In genomic region chr8:95488698-95489332, GRCm38 (mm10) we compare ENCODE assay signal across 8 mouse cellular contexts. TPM values are rescaled to one million over a fixed set of nuclear protein-coding genes. Genes with fewer than 3 reads are reported as not detected.
A peak's percentile ranks its signal among the peaks of the same experiment; 100 is the strongest.
DNase-seq lines count a peak whose midpoint lies in the region; ATAC-seq and TF ChIP-seq lines count a peak whose summit lies in the region.

No protein-coding gene starts in this region.

- H3K4me1 ChIP-seq in erythroblast, embryonic 14.5 days (ENCODE audit: control insufficient read depth): peaks cover 23% of the 10 kb centered on the region
- peaks cover 21% of the 10 kb centered on the region for H3K4me1 ChIP-seq in heart, embryonic 13.5 days
- no peaks in the 10 kb centered on the region; the same call in 1 of the 2 replicates for H3K4me1 ChIP-seq in kidney, postnatal 0 days (replicated peaks; ENCODE audit: insufficient read depth, low read length)
- peaks cover 22% of the 10 kb centered on the region for H3K4me1 ChIP-seq in liver, embryonic 13.5 days (replicated peaks)
- H3K4me1 ChIP-seq in stomach, embryonic 14.5 days (ENCODE audit: control insufficient read depth, insufficient read depth, low read length): peaks cover 8% of the 10 kb centered on the region

- no peaks in the 10 kb centered on the region for H3K27me3 ChIP-seq in erythroblast, embryonic 14.5 days (ENCODE audit: control insufficient read depth)
- no peaks in the 10 kb centered on the region for H3K27me3 ChIP-seq in heart, embryonic 13.5 days (replicated peaks)
- H3K27me3 ChIP-seq in kidney, postnatal 0 days (ENCODE audit: insufficient read depth, low read length): no peaks in the 10 kb centered on the region
- H3K27me3 ChIP-seq in liver, embryonic 13.5 days: peaks cover 7% of the 10 kb centered on the region; the same call in 1 of the 2 replicates
- no peaks in the 10 kb centered on the region for H3K27me3 ChIP-seq in stomach, embryonic 14.5 days (ENCODE audit: control insufficient read depth, insufficient read depth, low read length)

- DNase-seq in CD4-positive, CD25-positive, alpha-beta regulatory T cell, adult 2 months (ENCODE audit: low read depth, low spot score): peak; percentile 90
- DNase-seq in brain, embryonic 14.5 days (ENCODE audit: low read depth): peak; percentile 87
- peak; percentile 88 for DNase-seq in kidney, postnatal 0 days (ENCODE audit: low spot score)
- peak; percentile 76 for DNase-seq in liver, embryonic 13.5 days
- DNase-seq in natural killer cell, adult 2 months (ENCODE audit: low spot score in 2 of 2): peak; percentile 78 to 85

- 4% methylated on average over 7 of the region's 42 CpGs for WGBS in heart, embryonic 13.5 days
- WGBS in kidney, postnatal 0 days: 1% methylated on average over 20 of the region's 42 CpGs
- under 1% methylated on average over 29 of the region's 42 CpGs for WGBS in liver, embryonic 13.5 days (ENCODE audit: insufficient replicate concordance)
- 2% methylated on average over 26 of the region's 42 CpGs for WGBS in stomach, embryonic 14.5 days

- peak overlapping the region; percentile 66; the same call in 1 of the 2 replicates for H3K27ac ChIP-seq in heart, embryonic 13.5 days (replicated peaks)
- H3K27ac ChIP-seq in kidney, postnatal 0 days: peak overlapping the region; percentile 54; the same call in 1 of the 2 replicates
- H3K27ac ChIP-seq in liver, embryonic 13.5 days: peak overlapping the region; percentile 67
- H3K27ac ChIP-seq in stomach, embryonic 14.5 days (ENCODE audit: low read length): no peak overlapping the region

- peak; percentile 74 for ATAC-seq in heart, embryonic 13.5 days (ENCODE audit: extremely low read depth, insufficient number of reproducible peaks, low FRiP score, low TSS enrichment)
- peak; percentile 88 for ATAC-seq in kidney, postnatal 0 days (replicated peaks; ENCODE audit: low FRiP score, low read depth)
- peak; percentile 92 for ATAC-seq in liver, embryonic 13.5 days (ENCODE audit: low read depth)
- ATAC-seq in stomach, embryonic 14.5 days (ENCODE audit: insufficient number of reproducible peaks, insufficient read depth, low FRiP score, low read depth): peak; percentile 91

- no peaks in the 10 kb centered on the region for H3K9me3 ChIP-seq in erythroblast, embryonic 14.5 days (ENCODE audit: control insufficient read depth, low read length)
- H3K9me3 ChIP-seq in heart, embryonic 13.5 days: no peaks in the 10 kb centered on the region
- no peaks in the 10 kb centered on the region for H3K9me3 ChIP-seq in kidney, postnatal 0 days (replicated peaks; ENCODE audit: low read length)
- H3K9me3 ChIP-seq in liver, embryonic 13.5 days (replicated peaks): no peaks in the 10 kb centered on the region
- no peaks in the 10 kb centered on the region for H3K9me3 ChIP-seq in stomach, embryonic 14.5 days (ENCODE audit: control insufficient read depth, low read depth, low read length)

- no peak for TF ChIP-seq POLR2A in brain, embryonic 14.5 days (IDR thresholded peaks at IDR 0.05; ENCODE audit: borderline replicate concordance, extremely low read depth, insufficient read depth, insufficient read length, poor library complexity, severe bottlenecking)

- peaks cover 33% of the 10 kb centered on the region for H3K36me3 ChIP-seq in erythroblast, embryonic 14.5 days (ENCODE audit: control insufficient read depth)
- H3K36me3 ChIP-seq in heart, embryonic 13.5 days: peaks cover 31% of the 10 kb centered on the region
- H3K36me3 ChIP-seq in kidney, postnatal 0 days (ENCODE audit: insufficient read depth, low read length): peaks cover 11% of the 10 kb centered on the region; the same call in 1 of the 2 replicates
- peaks cover 25% of the 10 kb centered on the region for H3K36me3 ChIP-seq in liver, embryonic 13.5 days
- H3K36me3 ChIP-seq in stomach, embryonic 14.5 days (ENCODE audit: control insufficient read depth, insufficient read depth, low read length): peaks cover 30% of the 10 kb centered on the region

- H3K4me2 ChIP-seq in heart, embryonic 13.5 days: peak overlapping the region; percentile 90
- peak overlapping the region; percentile 85 for H3K4me2 ChIP-seq in kidney, postnatal 0 days (ENCODE audit: low read length)
- peak overlapping the region; percentile 90 for H3K4me2 ChIP-seq in liver, embryonic 13.5 days
- peak overlapping the region; percentile 55 for H3K4me2 ChIP-seq in stomach, embryonic 14.5 days (replicated peaks; ENCODE audit: low read depth, low read length)

- TF ChIP-seq CTCF in brain, embryonic 14.5 days (IDR thresholded peaks at IDR 0.05; ENCODE audit: borderline replicate concordance, extremely low read depth, insufficient read depth, insufficient read length): peak; percentile 75
- TF ChIP-seq CTCF in kidney, postnatal 0 days (IDR thresholded peaks at IDR 0.05; ENCODE audit: low read depth): peak; percentile 77

- peak overlapping the region; percentile 99 for H3K9ac ChIP-seq in heart, embryonic 13.5 days
- H3K9ac ChIP-seq in kidney, postnatal 0 days (ENCODE audit: low read depth, low read length): peak overlapping the region; percentile 94
- peak overlapping the region; percentile 94 for H3K9ac ChIP-seq in liver, embryonic 13.5 days
- peak overlapping the region; percentile 91 for H3K9ac ChIP-seq in stomach, embryonic 14.5 days (replicated peaks; ENCODE audit: low read depth, low read length)

- peak overlapping the region; percentile 84 for H3K4me3 ChIP-seq in erythroblast, embryonic 14.5 days (replicated peaks)
- H3K4me3 ChIP-seq in heart, embryonic 13.5 days: peak overlapping the region; percentile 98
- peak overlapping the region; percentile 92 for H3K4me3 ChIP-seq in kidney, postnatal 0 days (replicated peaks; ENCODE audit: low read depth, low read length)
- H3K4me3 ChIP-seq in liver, embryonic 13.5 days (replicated peaks): peak overlapping the region; percentile 95
- peak overlapping the region; percentile 89 for H3K4me3 ChIP-seq in stomach, embryonic 14.5 days (ENCODE audit: low read depth, low read length)

RNA-seq across cellular contexts. Expression of gene Csnk2a2, which starts 1.0 kb away (rescaled TPM):
- 43.8 and 51.8 TPM in 2 replicates for polyA plus RNA-seq in brain, embryonic 14.5 days (2012; rRNA removed)
- polyA plus RNA-seq in erythroblast, embryonic 14.5 days (2012): 0.80 and 0.85 TPM in 2 replicates
- polyA plus RNA-seq in heart, embryonic 13.5 days (2015; fragmentation: Nextera tagmentation; extraction: Ambion mirVana): 7.1 TPM in 2 replicates
- 9.5 and 11.2 TPM in 2 replicates for polyA plus RNA-seq in kidney, postnatal 0 days (2015; fragmentation: Nextera tagmentation; extraction: Ambion mirVana)
- 4.9 and 6.2 TPM in 2 replicates for polyA plus RNA-seq in liver, embryonic 13.5 days (2015; fragmentation: Nextera tagmentation; extraction: Ambion mirVana)
- polyA plus RNA-seq in stomach, embryonic 14.5 days (2014; fragmentation: Nextera tagmentation; extraction: Ambion mirVana): 22.0 and 23.9 TPM in 2 replicates

RNA-seq across cellular contexts. Expression of gene Ccdc113, which starts 45.1 kb away (rescaled TPM):
- 0.82 and 1.4 TPM in 2 replicates for polyA plus RNA-seq in brain, embryonic 14.5 days (2012; rRNA removed)
- polyA plus RNA-seq in erythroblast, embryonic 14.5 days (2012): not detected in 2 replicates
- 2.2 and 2.4 TPM in 2 replicates for polyA plus RNA-seq in heart, embryonic 13.5 days (2015; fragmentation: Nextera tagmentation; extraction: Ambion mirVana)
- polyA plus RNA-seq in kidney, postnatal 0 days (2015; fragmentation: Nextera tagmentation; extraction: Ambion mirVana): 1.5 and 2.2 TPM in 2 replicates
- not detected in 2 replicates for polyA plus RNA-seq in liver, embryonic 13.5 days (2015; fragmentation: Nextera tagmentation; extraction: Ambion mirVana)
- polyA plus RNA-seq in stomach, embryonic 14.5 days (2014; fragmentation: Nextera tagmentation; extraction: Ambion mirVana): not detected in 2 replicates

RNA-seq across cellular contexts. Expression of gene Cfap20, which starts 54.1 kb away (rescaled TPM):
- polyA plus RNA-seq in brain, embryonic 14.5 days (2012; rRNA removed): 100 and 150 TPM in 2 replicates
- polyA plus RNA-seq in erythroblast, embryonic 14.5 days (2012): 1.1 and 1.5 TPM in 2 replicates
- 151 and 167 TPM in 2 replicates for polyA plus RNA-seq in heart, embryonic 13.5 days (2015; fragmentation: Nextera tagmentation; extraction: Ambion mirVana)
- 126 and 129 TPM in 2 replicates for polyA plus RNA-seq in kidney, postnatal 0 days (2015; fragmentation: Nextera tagmentation; extraction: Ambion mirVana)
- polyA plus RNA-seq in liver, embryonic 13.5 days (2015; fragmentation: Nextera tagmentation; extraction: Ambion mirVana): 41.2 TPM in 2 replicates
- 181 and 187 TPM in 2 replicates for polyA plus RNA-seq in stomach, embryonic 14.5 days (2014; fragmentation: Nextera tagmentation; extraction: Ambion mirVana)

Comparison
In these comparisons a context has a peak if more than half of its experiments do, and no peak if none do; other contexts are left out.
1. RNA of gene Cfap20, which starts 54.1 kb away (polyA plus RNA-seq): 181 to 187 TPM in stomach, embryonic 14.5 days, 151 to 167 TPM in heart, embryonic 13.5 days, 126 to 129 TPM in kidney, postnatal 0 days, 100 to 150 TPM in brain, embryonic 14.5 days and 41.2 TPM in liver, embryonic 13.5 days; 1.1 to 1.5 TPM in erythroblast, embryonic 14.5 days; every median in the first group is over 10 times any median in the second.
2. Peak in every context shown above with its lines, with median percentiles within 50 percentile points of each other: DNase-seq, H3K4me3 ChIP-seq, ATAC-seq, H3K4me2 ChIP-seq and H3K9ac ChIP-seq.